Mouse (Mus musculus) small intestine, adult 2 months (tissue): ENCODE measurements around the gene Uqcr11. TPM values are rescaled to one million over a fixed set of nuclear protein-coding genes. Genes with fewer than 3 reads are reported as not detected.

Source experiments
- H3K27ac ChIP-seq: fragments of 200-500 bp; 2 replicates; pipeline ENCODE4 v1.5.1; 2012; ENCODE audit warnings: low read depth, low read length, control low read depth, inconsistent platforms; ENCODE audit not compliant: insufficient read depth
- H3K27me3 ChIP-seq: fragments of 200-500 bp; 2 replicates; pipeline ENCODE4 v1.6.1; 2012; ENCODE audit warnings: mild to moderate bottlenecking, moderate library complexity, low read length, inconsistent platforms; ENCODE audit not compliant: control insufficient read depth, insufficient read depth
- H3K36me3 ChIP-seq: fragments of 200-500 bp; 2 replicates; pipeline ENCODE4 v1.6.1; 2012; ENCODE audit warnings: mild to moderate bottlenecking, low read length, control low read depth, inconsistent platforms; ENCODE audit not compliant: control insufficient read depth, insufficient read depth
- H3K4me1 ChIP-seq: fragments of 200-500 bp; 2 replicates; pipeline ENCODE4 v1.6.1; 2012; ENCODE audit warnings: low read length, inconsistent platforms, mixed read lengths; ENCODE audit not compliant: control insufficient read depth, insufficient read depth, insufficient read length
- H3K4me3 ChIP-seq: fragments of 200-500 bp; 2 replicates; pipeline ENCODE4 v1.5.1; 2012; ENCODE audit warnings: low read depth, mild to moderate bottlenecking, control low read depth, inconsistent platforms, low read length, moderate library complexity
- CTCF ChIP-seq: fragments of 200-500 bp; IDR thresholded peaks from 2 replicates; pipeline ENCODE4 v1.5.1; 2012; ENCODE audit warnings: low read depth, mild to moderate bottlenecking, control low read depth, inconsistent platforms, low read length, moderate library complexity, mixed read lengths; ENCODE audit not compliant: insufficient replicate concordance, insufficient read length; ENCODE audit errors: extremely low read depth
- POLR2A ChIP-seq: fragments of 200-500 bp; IDR thresholded peaks from 2 replicates; pipeline ENCODE4 v1.6.1; 2012; ENCODE audit warnings: low read depth, mild to moderate bottlenecking, control low read depth, inconsistent platforms, low read length, moderate library complexity
- WGBS: fragments of 180-500 bp; shearing (Covaris S2); methylation state at CpG from one replicate; pipeline ENCODE4 v1.1.7; 2018; 5-methylcytosine and 5-hydroxymethylcytosine counted together
- polyA plus RNA-seq: library from polyadenylated mRNA; depleted of rRNA; stranded (reverse); fragments of >200 nt; gene quantifications from 2 replicates; pipeline ENCODE4 v1.2.3, GENCODE M21; 2012

The Uqcr11 gene
- polyA plus RNA-seq, 1 experiment: 2,588 TPM

DNA sequence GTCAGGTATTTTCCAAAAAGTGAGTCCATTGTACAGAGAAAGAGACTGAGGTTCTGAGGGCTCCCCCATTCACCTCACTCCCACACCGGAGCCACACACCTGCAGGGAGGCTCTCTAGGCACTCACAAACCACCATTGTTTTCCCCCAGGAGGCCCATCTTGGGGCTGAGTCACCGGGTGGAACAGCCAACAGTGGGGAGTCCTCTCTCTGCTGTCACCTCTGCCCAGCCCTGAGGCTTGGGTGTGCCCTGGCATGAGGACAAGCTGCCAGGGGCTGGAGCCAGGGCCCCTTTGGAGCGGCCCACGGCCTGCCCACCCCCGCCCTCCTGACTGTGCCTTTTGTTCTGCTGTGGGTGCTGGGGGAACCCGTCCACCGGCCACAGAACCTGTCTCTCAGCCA is 29.1 kb upstream of the Uqcr11 start:
- WGBS: 9% methylated on average over 7 of the region's 7 CpGs
- Histone ChIP-seq H3K4me1 (peaks cover 26% of the 10 kb centered on the region), H3K36me3 (no peaks in the 10 kb centered on the region), H3K4me3 (no peak overlapping the region), H3K27me3 (no peaks in the 10 kb centered on the region), H3K27ac (peak overlapping the region; percentile 80)
- TF ChIP-seq POLR2A (no peak), CTCF (no peak)

- peak overlapping the region; percentile 18; the same call in 1 of the 2 replicates for H3K27ac ChIP-seq
- H3K4me1 ChIP-seq: peaks cover 26% of the 10 kb centered on the region
- WGBS: 77% methylated on average over 3 of the region's 3 CpGs
- no peaks in the 10 kb centered on the region for H3K27me3 ChIP-seq
- H3K36me3 ChIP-seq: peaks cover 6% of the 10 kb centered on the region
- H3K4me3 ChIP-seq: no peak overlapping the region
- TF ChIP-seq CTCF (no peak), POLR2A (no peak)
Measured at GRCm38 (mm10) chr10:80434823-80435222, 28.2 kb upstream of the Uqcr11 start.

- H3K36me3 ChIP-seq: peaks cover 10% of the 10 kb centered on the region
- TF ChIP-seq POLR2A (no peak), CTCF (no peak)
- H3K27ac ChIP-seq: peak overlapping the region; percentile 17; the same call in 1 of the 2 replicates
- H3K4me1 ChIP-seq: peaks cover 26% of the 10 kb centered on the region
- WGBS: 7% methylated on average over 8 of the region's 8 CpGs
- H3K4me3 ChIP-seq: peak overlapping the region; percentile 23; the same call in 1 of the 2 replicates
- H3K27me3 ChIP-seq: no peaks in the 10 kb centered on the region
Measured at GRCm38 (mm10) chr10:80434233-80434592, 27.6 kb upstream of the Uqcr11 start.

DNA sequence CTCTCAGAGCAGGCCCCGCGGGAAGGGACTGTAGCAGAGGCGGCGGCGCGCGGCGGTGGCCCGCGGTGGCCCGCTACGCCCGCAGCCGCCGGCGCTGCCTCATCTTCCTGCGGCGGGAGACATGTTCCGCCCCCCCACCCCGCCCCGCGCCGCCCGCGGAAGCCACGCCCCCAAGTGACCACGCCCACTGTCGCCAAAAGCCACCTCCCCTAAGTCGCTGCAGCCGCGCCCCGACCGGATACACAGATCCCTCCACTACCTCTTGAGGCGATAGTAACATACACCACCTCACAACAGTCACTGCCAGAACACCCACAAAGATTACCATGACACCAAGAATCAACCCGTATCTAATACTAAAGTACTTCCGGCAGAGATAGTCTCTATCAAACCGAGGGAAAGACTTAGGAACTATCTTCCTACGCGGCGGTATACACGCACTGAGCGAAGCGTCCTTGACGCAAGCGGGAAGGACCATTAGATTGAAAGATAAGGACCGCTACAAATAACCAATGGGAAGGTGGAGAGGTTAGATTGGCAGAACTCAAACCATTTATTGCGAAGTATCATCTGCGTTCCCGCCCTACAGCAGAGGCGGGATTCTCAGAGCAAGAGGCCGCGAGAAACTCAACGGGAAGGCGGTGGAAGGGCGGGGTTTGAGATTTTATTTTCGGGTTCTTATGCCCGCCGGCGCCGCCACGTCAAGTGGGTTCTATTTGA is 27.0 kb upstream of the Uqcr11 start, which contains the start of gene Tcf3:
Gene Tcf3 (minus strand): TSS at position 135 of the 720 bp plus-strand sequence.
- Histone ChIP-seq H3K27ac (peak within 1 kb of the TSS; percentile 97), H3K4me1 (peaks cover 26% of the 10 kb centered on the region), H3K27me3 (no peaks in the 10 kb centered on the region), H3K36me3 (peaks cover 12% of the 10 kb centered on the region), H3K4me3 (peak within 1 kb of the TSS; percentile 94)
- under 1% methylated on average over 61 of the region's 61 CpGs for WGBS
- TF ChIP-seq CTCF (no peak), POLR2A (peak; percentile 59)

DNA sequence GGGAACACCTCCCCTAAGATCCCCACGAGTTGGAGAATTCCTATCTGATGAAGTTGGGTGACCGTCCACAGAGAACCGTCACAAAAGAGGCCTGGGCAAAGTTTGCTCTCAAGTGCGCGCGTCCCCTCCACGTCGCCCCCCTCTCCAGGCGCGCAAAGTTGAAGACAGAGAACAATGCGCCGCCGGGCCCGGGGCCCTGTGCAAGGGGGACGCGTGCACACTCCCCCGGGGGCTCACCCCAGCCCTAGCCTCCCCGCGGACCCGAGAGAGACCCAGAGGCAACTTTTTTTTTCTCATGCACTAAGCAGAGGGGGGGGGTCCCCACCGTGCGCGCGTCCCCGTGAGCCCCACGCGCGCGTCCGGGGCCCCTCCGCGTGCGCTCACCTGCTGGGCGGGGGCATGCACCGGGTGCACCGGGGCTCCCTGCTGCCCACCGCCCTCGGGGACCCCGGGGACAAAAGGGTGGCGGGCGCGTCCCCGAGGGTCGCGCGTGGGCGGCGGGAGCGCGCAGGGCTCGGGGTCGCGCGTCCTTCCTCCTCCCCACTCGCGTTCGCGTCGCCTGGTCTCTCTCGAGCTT is 26.4 kb upstream of the Uqcr11 start:
- peak overlapping the region; percentile 94 for H3K4me3 ChIP-seq
- H3K4me1 ChIP-seq: peaks cover 26% of the 10 kb centered on the region
- peaks cover 16% of the 10 kb centered on the region for H3K36me3 ChIP-seq
- no peaks in the 10 kb centered on the region for H3K27me3 ChIP-seq
- TF ChIP-seq POLR2A (no peak), CTCF (no peak)
- peak overlapping the region; percentile 50 for H3K27ac ChIP-seq
- 1% methylated on average over 60 of the region's 60 CpGs for WGBS

DNA sequence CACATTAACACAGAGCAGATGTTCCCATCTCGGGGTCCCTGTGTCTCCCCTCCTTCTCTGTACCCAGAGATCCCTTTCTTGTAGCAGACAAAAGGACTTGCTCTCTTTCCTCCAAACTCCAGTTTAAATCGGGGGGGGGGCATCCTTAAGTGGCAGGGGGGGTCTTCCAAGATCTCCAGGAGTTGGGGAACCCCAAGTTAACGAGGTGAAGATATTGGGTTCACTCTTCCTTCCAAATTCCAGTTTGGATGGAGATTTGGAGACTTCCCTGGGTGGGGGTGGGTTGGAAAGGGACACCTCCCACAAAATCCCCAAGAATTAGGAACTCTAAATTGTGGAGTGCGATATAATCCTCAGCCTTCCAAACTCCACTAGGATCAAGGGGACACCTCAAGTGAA is 25.8 kb upstream of the Uqcr11 start:
- TF ChIP-seq CTCF (no peak), POLR2A (no peak)
- Histone ChIP-seq H3K27me3 (no peaks in the 10 kb centered on the region), H3K4me3 (peak overlapping the region; percentile 94), H3K36me3 (peaks cover 19% of the 10 kb centered on the region), H3K4me1 (peaks cover 26% of the 10 kb centered on the region), H3K27ac (no peak overlapping the region)
- WGBS: 2% methylated on average over 4 of the region's 4 CpGs

DNA sequence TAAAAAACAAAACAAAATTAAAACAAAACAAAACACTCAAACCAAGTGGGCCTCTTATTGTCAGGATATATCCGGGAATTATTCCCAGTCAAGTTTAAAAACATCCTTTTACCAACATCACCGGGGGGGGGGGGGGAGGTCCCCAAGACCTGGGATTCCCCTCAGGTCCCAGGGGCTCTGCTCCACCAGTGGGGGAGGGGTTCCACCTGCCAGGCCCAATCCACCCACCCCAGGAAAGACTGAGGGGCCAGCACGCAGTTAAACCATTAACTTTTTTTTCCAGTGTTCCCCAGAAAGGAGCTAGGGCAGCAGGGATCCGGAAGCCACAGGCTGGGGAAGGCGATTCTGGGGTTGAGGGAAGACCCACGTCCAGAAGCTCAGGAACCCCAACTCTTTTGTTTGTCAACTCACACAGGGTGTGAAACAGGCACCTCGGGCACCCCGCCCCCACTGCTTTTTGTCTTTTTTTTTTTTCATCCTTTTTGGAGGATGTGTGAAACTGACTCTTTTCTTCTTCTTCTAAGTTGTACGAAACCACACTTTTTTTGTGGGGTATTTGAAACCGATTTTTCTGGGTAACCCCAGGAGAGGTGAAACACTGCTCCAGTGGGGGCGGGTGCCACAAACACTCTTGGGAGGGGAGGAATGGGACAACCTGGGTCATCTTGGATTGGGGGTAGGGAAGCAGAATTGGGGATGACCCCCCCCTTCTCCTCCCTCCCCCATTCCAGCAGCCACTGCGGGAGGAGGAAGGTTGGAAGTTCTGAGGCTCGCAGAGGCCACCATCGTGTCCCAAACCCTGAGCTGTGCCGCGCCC is 25.1 kb upstream of the Uqcr11 start:
- H3K4me1 ChIP-seq: peaks cover 29% of the 10 kb centered on the region
- no peak for TF ChIP-seq POLR2A
- no peak for TF ChIP-seq CTCF
- peaks cover 24% of the 10 kb centered on the region for H3K36me3 ChIP-seq
- peak overlapping the region; percentile 94 for H3K4me3 ChIP-seq
- H3K27ac ChIP-seq: no peak overlapping the region
- H3K27me3 ChIP-seq: no peaks in the 10 kb centered on the region
- 18% methylated on average over 16 of the region's 16 CpGs for WGBS
